Mouse (Mus musculus) urinary bladder, postnatal 25 days (tissue): ENCODE measurements at regions not wholly inside any gene's neighbourhood (a gene's known extent, or its start where the extent isn't known, plus 50 kb on each side); places are given as distances from the start of the nearest gene placed in this dataset.

Experiments
- DNase-seq: peaks from one replicate; pipeline ENCODE4 v3.0.0; 2022; ENCODE audit warnings: low spot score

DNA sequence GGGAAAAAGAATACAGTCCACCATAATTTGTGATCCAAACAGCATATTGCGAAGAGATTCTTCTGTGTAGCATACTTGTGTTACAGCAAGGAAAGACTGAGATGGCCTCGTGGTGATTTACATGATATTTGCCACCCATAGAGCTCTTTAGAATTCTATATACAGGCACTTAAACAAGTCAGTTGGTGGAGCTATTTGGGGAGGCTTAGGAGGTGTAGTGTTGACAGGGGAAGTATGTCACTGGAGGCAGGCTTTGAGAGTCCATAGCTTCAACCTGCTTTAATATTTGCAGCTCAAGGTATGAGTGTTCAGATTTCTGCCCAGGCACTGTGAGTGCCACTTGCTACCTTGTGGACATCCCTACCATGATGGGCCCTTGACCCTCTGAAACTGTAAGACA, 187.3 kb downstream of the Ostf1 start:
- DNase-seq = no peak

DNA sequence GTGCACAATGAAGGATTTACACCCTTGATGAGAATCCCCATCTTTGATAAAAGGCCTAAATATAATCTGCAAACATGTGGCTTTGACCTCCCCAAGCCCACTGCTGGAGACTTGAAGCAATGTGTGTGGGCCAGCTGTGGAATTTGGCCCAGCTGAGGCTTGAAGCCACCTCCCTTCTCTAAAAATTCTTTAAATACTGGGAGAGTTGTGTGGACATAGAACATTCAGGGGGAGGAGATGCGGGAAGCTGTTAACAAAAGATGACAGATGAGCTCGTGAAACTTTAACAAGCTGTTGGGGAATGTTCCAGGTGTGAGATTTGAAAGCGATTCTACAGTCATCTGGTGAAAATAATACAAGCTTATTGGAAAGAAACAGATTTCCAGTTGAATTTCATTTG, 195.3 kb downstream of the Ostf1 start:
- DNase-seq = no peak

DNA sequence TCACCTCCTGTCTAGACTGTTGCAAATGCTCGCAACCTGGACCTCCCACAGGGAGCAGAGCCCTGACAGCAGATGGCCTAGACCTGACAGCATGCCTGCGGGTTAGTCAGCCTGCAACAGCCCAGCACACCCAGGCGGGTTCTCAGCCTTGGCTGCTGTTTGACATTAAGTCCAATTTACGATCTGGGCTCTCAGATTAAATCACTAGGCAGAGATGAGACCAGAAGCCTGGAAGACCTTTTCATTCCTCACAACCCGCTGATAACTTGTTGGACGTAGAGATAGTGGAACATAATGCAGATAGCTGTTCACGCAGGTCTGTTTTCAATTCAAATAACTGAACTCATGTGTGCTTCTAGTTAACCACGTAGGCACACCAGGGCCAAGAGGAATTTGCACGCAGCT, 211.2 kb downstream of the Ostf1 start:
- peak; percentile 21 for DNase-seq

GRCm38 (mm10) chr19:18418548-18418947, 213.1 kb downstream of the Ostf1 start:
- no peak for DNase-seq

DNA sequence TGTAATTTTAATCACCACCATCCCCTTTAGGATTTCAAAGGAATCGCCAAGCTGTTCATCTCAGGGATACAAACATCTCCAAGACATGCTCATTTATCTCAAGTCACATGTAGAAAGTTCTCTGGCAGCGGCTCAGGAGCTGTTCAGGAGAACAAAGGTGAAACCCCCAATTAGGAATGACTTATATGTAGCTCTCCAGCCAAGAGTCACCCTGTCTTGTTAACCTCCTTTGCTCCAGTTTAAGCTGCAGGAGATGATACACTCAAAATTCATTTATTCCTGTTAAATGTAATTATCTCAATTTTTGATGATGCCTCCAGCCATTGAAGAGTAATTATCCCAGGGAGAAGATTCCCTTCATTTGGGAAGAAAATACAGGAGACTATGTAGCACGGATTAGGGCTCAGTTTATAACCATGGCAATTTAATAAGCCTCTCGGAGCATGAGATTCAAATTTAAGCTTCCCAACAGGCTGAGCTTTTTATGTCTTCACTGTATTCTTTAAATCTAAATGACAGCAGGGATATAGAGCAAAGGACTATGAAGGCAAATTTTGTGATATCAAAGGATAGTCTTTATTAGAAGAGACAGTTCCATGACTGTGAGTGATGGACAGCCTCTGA, 254.0 kb downstream of the Ostf1 start:
- DNase-seq = no peak

DNA sequence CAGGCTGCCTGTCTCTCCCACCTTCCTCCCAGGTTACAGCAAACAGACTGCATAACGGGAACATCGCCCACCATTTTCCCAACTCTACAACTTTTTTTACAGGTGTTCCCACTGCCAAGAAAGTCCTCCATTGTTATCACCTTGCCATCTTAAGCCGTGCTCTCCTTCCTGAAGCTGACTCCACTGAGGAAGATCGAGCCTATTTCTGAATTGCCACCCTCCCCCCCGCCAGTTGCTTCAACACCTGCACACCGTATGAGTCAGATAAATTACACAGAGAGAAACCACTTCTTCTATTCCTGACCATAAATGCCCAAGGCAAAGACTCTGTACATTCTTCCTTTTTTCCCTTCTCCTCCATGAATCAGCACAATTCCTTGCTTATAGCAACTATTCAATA, 263.0 kb downstream of the Ostf1 start:
- no peak for DNase-seq

DNA sequence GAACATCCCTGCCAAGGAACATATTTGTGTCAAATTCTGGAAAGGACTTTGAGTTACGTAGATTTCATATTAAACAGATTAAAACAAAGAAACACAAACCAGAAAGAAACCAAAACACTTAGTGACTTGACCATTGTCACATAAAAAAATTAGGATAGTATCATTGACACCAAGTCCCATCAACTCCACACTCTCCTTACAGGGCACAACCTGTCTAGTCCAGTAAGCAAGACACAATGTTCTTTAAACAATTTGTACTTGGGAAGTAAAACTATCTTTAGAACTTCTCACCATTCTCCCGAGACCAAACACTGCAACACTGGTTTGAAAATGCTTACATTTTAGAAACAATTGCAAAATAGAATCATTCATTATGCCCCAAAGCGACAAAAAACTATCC, 277.7 kb downstream of the Ostf1 start:
- no peak for DNase-seq

GRCm38 (mm10) chr19:18345735-18346134, 285.9 kb downstream of the Ostf1 start:
- no peak for DNase-seq

DNA sequence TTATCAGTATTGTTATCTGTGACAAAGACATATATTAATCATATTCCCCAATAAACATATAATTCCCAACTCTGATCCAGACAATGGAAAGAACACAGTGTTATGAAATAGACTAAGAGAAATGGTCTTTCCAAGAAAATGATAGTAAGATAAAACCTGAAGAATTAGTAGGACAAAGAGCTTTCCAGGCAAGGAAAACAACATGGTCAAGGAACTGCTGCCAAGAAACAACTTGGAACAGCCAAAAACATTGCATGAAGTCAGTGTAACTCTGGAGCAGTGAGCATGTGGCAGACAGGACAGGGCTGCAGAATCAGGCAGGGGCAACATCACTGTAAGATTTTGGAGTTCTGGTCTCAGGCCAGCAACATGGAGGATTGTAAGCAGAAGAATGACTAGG, 288.0 kb downstream of the Ostf1 start:
- DNase-seq = no peak

GRCm38 (mm10) chr19:18343003-18343402, 288.6 kb downstream of the Ostf1 start:
- DNase-seq = no peak

- DNase-seq = no peak
These were observed 293.6 kb downstream of the Ostf1 start for GRCm38 (mm10) chr19:18337819-18338555.

- DNase-seq = no peak
These were observed 295.0 kb downstream of the Ostf1 start for GRCm38 (mm10) chr19:18336637-18337036.

DNA sequence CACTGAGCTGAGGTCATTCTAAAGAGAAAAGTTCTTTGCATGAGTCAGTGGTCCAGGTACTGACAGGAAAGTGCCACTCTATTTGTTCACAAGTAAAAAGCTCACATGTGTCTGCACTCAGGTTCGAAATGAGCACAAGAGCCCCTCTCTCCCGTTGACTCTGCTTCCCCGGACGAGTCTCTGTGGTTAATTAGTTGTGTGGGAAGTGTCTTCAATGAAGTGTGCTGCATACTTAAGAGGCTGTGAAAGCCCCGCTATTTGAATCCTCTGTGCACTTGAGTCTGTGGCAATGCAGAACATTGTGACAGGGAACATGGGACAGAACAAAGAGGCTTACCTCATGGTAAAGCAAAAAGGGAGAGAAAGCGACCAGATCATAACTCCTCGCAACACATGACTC, 297.0 kb downstream of the Ostf1 start:
- DNase-seq = no peak

GRCm38 (mm10) chr19:18331811-18332210, 299.8 kb downstream of the Ostf1 start:
- DNase-seq = no peak

DNA sequence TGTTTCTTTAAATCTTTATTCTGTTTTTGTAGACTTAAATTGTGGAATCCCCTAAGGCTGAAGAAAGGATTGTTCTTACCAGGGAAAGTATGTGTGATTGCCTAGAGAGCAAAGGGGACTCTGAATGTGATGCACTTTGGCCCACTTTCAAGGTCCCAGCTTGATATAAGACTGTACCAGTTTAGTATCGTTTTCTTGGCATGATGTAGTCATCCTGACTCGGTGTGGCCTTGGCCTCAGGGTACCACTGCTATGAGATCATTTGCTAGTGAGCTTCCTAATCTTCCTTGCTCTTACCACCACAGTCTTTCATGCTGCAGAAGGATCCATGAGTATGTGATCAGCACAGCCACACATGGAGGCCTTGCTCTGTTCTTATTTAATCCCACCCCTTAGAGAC, 302.2 kb downstream of the Ostf1 start:
- no peak for DNase-seq

DNA sequence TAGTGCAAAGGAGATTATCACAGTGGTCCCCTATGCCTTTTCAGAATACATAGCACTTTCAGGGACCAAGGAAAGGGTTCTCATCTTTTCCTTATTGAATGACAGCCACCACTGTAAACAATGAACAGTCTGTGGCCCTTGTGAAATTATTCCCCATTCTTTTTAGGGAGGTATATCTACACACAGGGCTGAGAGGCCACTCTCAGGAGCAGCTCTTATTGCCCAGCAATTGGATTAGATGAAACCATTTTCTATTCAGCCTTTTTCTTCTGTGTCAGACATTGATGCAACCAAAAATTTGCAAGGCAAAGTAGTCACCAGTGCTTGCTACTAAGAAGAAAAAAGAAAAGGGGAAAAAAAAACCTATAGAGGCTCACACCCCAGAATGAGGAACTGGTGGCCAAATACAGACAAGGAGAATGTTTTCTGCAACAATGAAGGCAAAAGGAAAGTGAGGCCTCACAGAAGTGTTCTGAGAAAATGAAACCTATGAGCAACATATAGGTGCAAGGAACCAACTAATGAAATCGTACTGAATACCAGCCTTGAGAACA, 313.2 kb downstream of the Ostf1 start:
- no peak for DNase-seq

DNA sequence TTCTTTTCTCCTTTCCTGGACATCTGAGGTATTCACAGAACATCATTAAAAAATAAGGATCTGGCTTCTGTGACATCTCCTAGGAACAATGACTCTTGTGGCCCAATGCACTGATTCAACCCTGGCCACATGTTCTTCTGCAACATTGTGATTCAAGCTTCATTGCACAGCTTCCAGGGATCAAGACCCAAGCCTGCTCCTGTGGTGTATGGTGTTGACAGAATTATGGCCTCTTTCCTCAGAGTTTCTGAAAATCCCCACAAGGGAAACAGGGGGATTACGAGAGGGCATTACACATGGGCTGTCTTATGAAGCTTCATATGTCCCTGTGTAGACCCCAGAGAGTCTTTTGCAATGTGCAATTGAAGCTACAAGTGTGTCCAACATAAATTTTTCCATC, 358.2 kb downstream of the Ostf1 start:
- DNase-seq = no peak

GRCm38 (mm10) chr19:18255074-18255684, 376.4 kb downstream of the Ostf1 start:
- no peak for DNase-seq

DNA sequence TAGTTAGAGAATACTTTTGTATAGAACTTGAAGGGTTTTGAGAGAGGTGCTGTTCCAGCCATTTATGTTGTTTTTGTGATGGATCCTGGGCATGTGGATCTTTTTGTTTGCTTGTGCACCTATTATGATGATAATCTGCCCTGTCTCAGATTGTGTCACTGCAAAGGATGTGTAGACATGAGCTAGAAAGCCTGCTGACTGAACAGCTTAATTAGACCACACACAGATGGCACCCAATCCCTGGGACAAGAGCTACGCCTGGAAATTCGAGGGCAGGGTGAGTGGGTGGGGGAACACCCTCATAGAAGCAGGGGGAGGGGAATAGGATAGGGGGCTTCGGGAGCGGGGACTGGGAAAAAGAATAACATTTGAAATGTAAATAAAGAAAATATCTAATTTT, 378.3 kb downstream of the Ostf1 start:
- no peak for DNase-seq
